Mouse (Mus musculus): ENCODE data around the gene Cit. TPM values are rescaled to one million over a fixed set of nuclear protein-coding genes. Genes with fewer than 3 reads are reported as not detected.
"Not testable (repeated sequence)": the region's sequence is repeated elsewhere in the genome, so short reads cannot be mapped to it uniquely, and the experiment has no call there.

The Cit gene
- total RNA-seq (2014; rRNA removed) = 0.74 and 1.3 TPM in 2 replicates
- polyA plus RNA-seq (2012; rRNA removed) = 0.22 and 0.43 TPM in 2 replicates

DNA sequence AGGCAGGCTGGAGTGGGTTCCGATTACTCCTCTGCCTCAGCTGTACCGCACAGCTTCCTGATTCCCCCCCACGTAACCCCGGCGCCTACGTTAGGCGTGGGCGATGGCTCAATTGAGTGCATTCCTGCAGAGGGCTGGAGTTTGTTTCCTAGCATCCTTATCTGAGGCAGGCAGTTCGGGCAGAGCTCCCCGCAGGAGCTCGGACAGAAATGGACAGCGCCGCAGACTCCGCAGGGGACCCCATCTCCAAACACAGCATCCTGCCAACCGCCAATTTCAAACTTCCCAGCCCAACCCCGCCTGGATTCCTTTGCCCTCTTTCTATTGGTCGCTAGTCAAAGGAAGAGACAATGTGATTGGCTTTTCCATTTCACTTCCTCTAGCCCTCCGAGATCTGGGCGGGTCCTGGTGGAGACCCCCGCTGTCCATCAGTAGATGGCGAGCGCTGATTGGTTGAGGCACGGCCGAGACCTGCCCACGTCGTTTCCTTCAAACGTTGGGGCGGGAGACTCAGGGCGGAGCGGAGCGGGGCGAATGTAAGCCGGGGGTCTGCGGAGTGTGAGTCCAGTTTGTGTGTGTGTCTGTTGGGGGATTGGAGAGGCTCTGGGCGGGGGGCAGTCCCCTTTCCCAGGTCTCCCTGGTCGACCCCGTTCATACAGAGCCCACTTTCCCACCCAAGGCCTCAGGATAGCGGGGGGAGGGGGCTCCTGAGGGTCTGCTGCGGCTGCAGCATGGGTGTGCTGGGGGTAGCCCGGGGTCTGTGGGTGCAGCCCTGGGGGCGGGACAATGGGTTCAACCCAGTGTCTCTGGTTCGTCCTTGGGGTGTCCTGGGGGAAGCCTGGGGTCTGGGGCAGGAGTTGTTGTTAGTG lies at the start of gene Cit:
TSS of gene Cit (plus strand) at position 513 of the 869 bp plus-strand sequence.
- TF ChIP-seq POLR2A (IDR thresholded peaks at IDR 0.05; ENCODE audit: extremely low read depth, insufficient read depth, low read length) = no peak
- TF ChIP-seq CTCF (IDR thresholded peaks at IDR 0.05; ENCODE audit: low read depth, low read length) = no peak
- peak within 1 kb of the TSS; percentile 43; the same call in 1 of the 2 replicates for H3K9ac ChIP-seq (ENCODE audit: low read depth, low read length)
- no peaks in the 10 kb centered on the region for H3K27me3 ChIP-seq (ENCODE audit: control insufficient read depth, insufficient read depth, low read length)
- no peaks in the 10 kb centered on the region for H3K36me3 ChIP-seq (ENCODE audit: control insufficient read depth, insufficient read depth, low read length)
- no peaks in the 10 kb centered on the region for H3K4me1 ChIP-seq (ENCODE audit: control insufficient read depth, insufficient read depth, low read length)
- H3K27ac ChIP-seq (replicated peaks; ENCODE audit: insufficient read depth, low read depth, low read length) = no peak within 1 kb of the TSS
- 1% methylated on average over 42 of the region's 42 CpGs for WGBS
- H3K4me3 ChIP-seq (ENCODE audit: insufficient read depth, low read depth, low read length) = peak within 1 kb of the TSS; percentile 52
- H3K79me2 ChIP-seq (ENCODE audit: control insufficient read depth, insufficient read depth, low read length) = no peaks in the 10 kb centered on the region
- DNase-seq (ENCODE audit: extremely low read depth, low read depth, low spot score) = peak; percentile 22

- Histone ChIP-seq H3K36me3 (ENCODE audit: control insufficient read depth, insufficient read depth, low read length) (no peaks in the 10 kb centered on the region), H3K4me3 (ENCODE audit: insufficient read depth, low read depth, low read length) (peak overlapping the region; percentile 55), H3K27ac (replicated peaks; ENCODE audit: insufficient read depth, low read depth, low read length) (no peak overlapping the region), H3K9ac (ENCODE audit: low read depth, low read length) (peak overlapping the region; percentile 49; the same call in 1 of the 2 replicates), H3K27me3 (ENCODE audit: control insufficient read depth, insufficient read depth, low read length) (no peaks in the 10 kb centered on the region), H3K4me1 (ENCODE audit: control insufficient read depth, insufficient read depth, low read length) (peaks cover 2% of the 10 kb centered on the region; the same call in 1 of the 2 replicates), H3K79me2 (ENCODE audit: control insufficient read depth, insufficient read depth, low read length) (no peaks in the 10 kb centered on the region)
- DNase-seq (ENCODE audit: extremely low read depth, low read depth, low spot score) = peak; percentile 28
- TF ChIP-seq POLR2A (IDR thresholded peaks at IDR 0.05; ENCODE audit: extremely low read depth, insufficient read depth, low read length) = no peak
- TF ChIP-seq CTCF (IDR thresholded peaks at IDR 0.05; ENCODE audit: low read depth, low read length) = no peak
- 17% methylated on average over 15 of the region's 15 CpGs for WGBS
Observed at GRCm38 (mm10) chr5:115799016-115799894, 45.8 kb upstream of the Cit start.

- WGBS = 71% methylated on average over 4 of the region's 4 CpGs
- H3K27me3 ChIP-seq (ENCODE audit: control insufficient read depth, insufficient read depth, low read length) = no peaks in the 10 kb centered on the region
- H3K27ac ChIP-seq (replicated peaks; ENCODE audit: insufficient read depth, low read depth, low read length) = no peak overlapping the region
- TF ChIP-seq CTCF (IDR thresholded peaks at IDR 0.05; ENCODE audit: low read depth, low read length) (no peak), POLR2A (IDR thresholded peaks at IDR 0.05; ENCODE audit: extremely low read depth, insufficient read depth, low read length) (no peak)
- DNase-seq (ENCODE audit: extremely low read depth, low read depth, low spot score) = no peak
- H3K4me1 ChIP-seq (ENCODE audit: control insufficient read depth, insufficient read depth, low read length) = peaks cover 2% of the 10 kb centered on the region; the same call in 1 of the 2 replicates
- H3K36me3 ChIP-seq (ENCODE audit: control insufficient read depth, insufficient read depth, low read length) = no peaks in the 10 kb centered on the region
- no peak overlapping the region for H3K4me3 ChIP-seq (ENCODE audit: insufficient read depth, low read depth, low read length)
- H3K9ac ChIP-seq (ENCODE audit: low read depth, low read length) = 0 out of 2 replicates have a peak overlapping the region, but pooled peaks have one; percentile 11
- no peaks in the 10 kb centered on the region for H3K79me2 ChIP-seq (ENCODE audit: control insufficient read depth, insufficient read depth, low read length)
Observed at GRCm38 (mm10) chr5:115799895-115800232, 45.2 kb upstream of the Cit start.

GRCm38 (mm10) chr5:115812262-115812661 lies 32.8 kb upstream of the Cit start:
- no peak for TF ChIP-seq POLR2A (IDR thresholded peaks at IDR 0.05; ENCODE audit: extremely low read depth, insufficient read depth, low read length)
- no peak for TF ChIP-seq CTCF (IDR thresholded peaks at IDR 0.05; ENCODE audit: low read depth, low read length)
- H3K79me2 ChIP-seq (ENCODE audit: control insufficient read depth, insufficient read depth, low read length) = no peaks in the 10 kb centered on the region
- DNase-seq (ENCODE audit: extremely low read depth, low read depth, low spot score) = no peak
- no peak overlapping the region for H3K27ac ChIP-seq (replicated peaks; ENCODE audit: insufficient read depth, low read depth, low read length)
- no peaks in the 10 kb centered on the region for H3K4me1 ChIP-seq (ENCODE audit: control insufficient read depth, insufficient read depth, low read length)
- H3K4me3 ChIP-seq (ENCODE audit: insufficient read depth, low read depth, low read length) = no peak overlapping the region
- WGBS = 83% methylated on average over 3 of the region's 3 CpGs
- H3K36me3 ChIP-seq (ENCODE audit: control insufficient read depth, insufficient read depth, low read length) = no peaks in the 10 kb centered on the region
- H3K27me3 ChIP-seq (ENCODE audit: control insufficient read depth, insufficient read depth, low read length) = no peaks in the 10 kb centered on the region
- H3K9ac ChIP-seq (ENCODE audit: low read depth, low read length) = no peak overlapping the region

DNA sequence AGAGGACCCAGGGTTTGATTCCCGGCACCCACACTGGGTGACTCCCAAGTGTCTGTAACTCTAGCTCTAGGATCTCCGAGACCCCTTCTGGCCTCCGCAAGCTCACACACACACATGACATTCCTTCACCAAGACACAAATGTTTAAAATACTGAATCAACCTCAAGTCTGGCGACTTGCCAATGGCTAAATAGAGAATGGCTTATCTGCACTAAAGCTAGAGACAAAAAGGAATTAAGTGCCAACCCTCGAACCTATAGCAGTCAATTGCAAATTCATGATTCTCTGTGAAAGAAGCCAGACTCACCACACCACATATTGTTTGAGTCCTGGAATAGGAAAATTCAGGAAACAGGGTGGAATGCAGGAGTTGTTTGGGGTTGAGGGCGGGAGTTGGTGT lies 28.1 kb upstream of the Cit start:
- no peak overlapping the region for H3K4me3 ChIP-seq (ENCODE audit: insufficient read depth, low read depth, low read length)
- 65% methylated on average over 6 of the region's 6 CpGs for WGBS
- H3K36me3 ChIP-seq (ENCODE audit: control insufficient read depth, insufficient read depth, low read length) = no peaks in the 10 kb centered on the region
- no peak overlapping the region for H3K9ac ChIP-seq (ENCODE audit: low read depth, low read length)
- H3K27me3 ChIP-seq (ENCODE audit: control insufficient read depth, insufficient read depth, low read length) = no peaks in the 10 kb centered on the region
- no peak for DNase-seq (ENCODE audit: extremely low read depth, low read depth, low spot score)
- TF ChIP-seq POLR2A (IDR thresholded peaks at IDR 0.05; ENCODE audit: extremely low read depth, insufficient read depth, low read length) = no peak
- TF ChIP-seq CTCF (IDR thresholded peaks at IDR 0.05; ENCODE audit: low read depth, low read length) = no peak
- no peaks in the 10 kb centered on the region for H3K79me2 ChIP-seq (ENCODE audit: control insufficient read depth, insufficient read depth, low read length)
- H3K4me1 ChIP-seq (ENCODE audit: control insufficient read depth, insufficient read depth, low read length) = no peaks in the 10 kb centered on the region
- no peak overlapping the region for H3K27ac ChIP-seq (replicated peaks; ENCODE audit: insufficient read depth, low read depth, low read length)

GRCm38 (mm10) chr5:115817655-115818054 lies 27.4 kb upstream of the Cit start:
- DNase-seq (ENCODE audit: extremely low read depth, low read depth, low spot score); H3K4me1 ChIP-seq (ENCODE audit: control insufficient read depth, insufficient read depth, low read length); H3K27me3 ChIP-seq (ENCODE audit: control insufficient read depth, insufficient read depth, low read length); H3K27ac ChIP-seq (replicated peaks; ENCODE audit: insufficient read depth, low read depth, low read length); H3K9ac ChIP-seq (ENCODE audit: low read depth, low read length); H3K4me3 ChIP-seq (ENCODE audit: insufficient read depth, low read depth, low read length); H3K79me2 ChIP-seq (ENCODE audit: control insufficient read depth, insufficient read depth, low read length); H3K36me3 ChIP-seq (ENCODE audit: control insufficient read depth, insufficient read depth, low read length): not testable (repeated sequence)
- WGBS = 92% methylated on average over 1 of the region's 1 CpGs
